Mouse (Mus musculus) cerebellum, postnatal 14 days (tissue): Measurements from ENCODE around the gene Rab9b.

Experiments
- DNase-seq, 2 experiments: peaks; one replicate each; pipeline ENCODE4 v3.0.0; 2021; ENCODE audit warnings: mixed read lengths in 2 of 2

Gene Rab9b

GRCm38 (mm10) chrX:136868061-136869040 lies at the start of gene Rab9b:
Gene Rab9b, minus strand, starts transcription at chrX:136868755.
- peak; percentile 72 to 77 for DNase-seq

- DNase-seq = no peak
Observed at GRCm38 (mm10) chrX:136904369-136904768, 35.8 kb upstream of the Rab9b start.

- DNase-seq = peak; percentile 3 to 4
Observed at GRCm38 (mm10) chrX:136895757-136896156, 27.2 kb upstream of the Rab9b start.

GRCm38 (mm10) chrX:136850300-136850699 lies 18.3 kb downstream of the Rab9b start:
- DNase-seq = no peak

- no peak for DNase-seq
Observed at GRCm38 (mm10) chrX:136828610-136829009, 39.9 kb downstream of the Rab9b start.

- DNase-seq = no peak
Observed at GRCm38 (mm10) chrX:136825016-136825415, 43.5 kb downstream of the Rab9b start.

GRCm38 (mm10) chrX:136822371-136822770 lies 46.2 kb downstream of the Rab9b start, which contains the start of gene Plp1:
Gene Plp1, plus strand, starts transcription at chrX:136822671.
- DNase-seq = no peak

GRCm38 (mm10) chrX:136820250-136820649 lies 48.3 kb downstream of the Rab9b start:
- peak; percentile 82 to 86 for DNase-seq

- no peak for DNase-seq
Observed at GRCm38 (mm10) chrX:136819752-136820151, 48.8 kb downstream of the Rab9b start.
